Mouse (Mus musculus) hindbrain, postnatal 0 days (tissue): ENCODE results near the gene Cd209b. TPM values are rescaled to one million over a fixed set of nuclear protein-coding genes. Genes with fewer than 3 reads are reported as not detected.

Experiments used
- ATAC-seq: fragments of 200-750 bp; cut with Nextera tagmentation; 2 replicates; pipeline ENCODE4 v1.8.0; 2017; ENCODE audit warnings: mild to moderate bottlenecking, moderate TSS enrichment, moderate library complexity
- DNase-seq: peaks from one replicate; pipeline ENCODE4 v3.0.0-alpha.2; 2015; ENCODE audit warnings: low spot score
- H3K27ac ChIP-seq: fragments of 300-500 bp; sonication (generic); 2 replicates; pipeline ENCODE4 v1.5.1; 2014; ENCODE audit warnings: mild to moderate bottlenecking
- H3K27me3 ChIP-seq: fragments of 300-500 bp; sonication (generic); 2 replicates; pipeline ENCODE4 v1.6.1; 2014; ENCODE audit warnings: low read length, mixed read lengths; ENCODE audit not compliant: insufficient read depth
- H3K36me3 ChIP-seq: fragments of 300-500 bp; sonication (generic); 2 replicates; pipeline ENCODE4 v1.6.1; 2014; ENCODE audit warnings: low read length, mixed read lengths; ENCODE audit not compliant: insufficient read depth
- H3K4me1 ChIP-seq: fragments of 300-500 bp; sonication (generic); 2 replicates; pipeline ENCODE4 v1.6.1; 2014; ENCODE audit warnings: antibody characterized with exemption, low read length, mixed read lengths; ENCODE audit not compliant: insufficient read depth
- H3K4me2 ChIP-seq: fragments of 300-500 bp; sonication (generic); 2 replicates; pipeline ENCODE4 v1.6.1; 2014; ENCODE audit warnings: low read depth, mild to moderate bottlenecking, low read length, moderate library complexity, mixed read lengths
- H3K4me3 ChIP-seq: fragments of 300-500 bp; sonication (generic); 2 replicates; pipeline ENCODE4 v1.5.1; 2014; ENCODE audit warnings: low read length
- H3K9ac ChIP-seq: fragments of 300-500 bp; sonication (generic); replicated peaks from 2 replicates; pipeline ENCODE4 v1.6.1; 2014; ENCODE audit warnings: mild to moderate bottlenecking, low read length, moderate library complexity, mixed read lengths
- H3K9me3 ChIP-seq: fragments of 300-500 bp; sonication (generic); 2 replicates; pipeline ENCODE4 v1.6.1; 2016; ENCODE audit warnings: low read length, mixed read lengths
- CTCF ChIP-seq: IDR thresholded peaks from 2 replicates; pipeline ENCODE4 v1.5.1; 2016; ENCODE audit warnings: antibody characterized with exemption, control low read depth, low read depth
- WGBS: fragments of 180-500 bp; shearing (Covaris S2); extraction: QIAGEN DNeasy Blood & Tissue Kit; methylation state at CpG from one replicate; pipeline ENCODE4 v1.1.7; 2014; 5-methylcytosine and 5-hydroxymethylcytosine counted together
- polyA plus RNA-seq: library from polyadenylated mRNA; unstranded; fragments of >200 nt; fragmentation: Nextera tagmentation; extraction: Ambion mirVana; gene quantifications from 2 replicates; pipeline ENCODE4 v1.2.1, GENCODE M21; 2015
- total RNA-seq: library from RNA; depleted of rRNA; stranded (reverse); fragments of >200 nt; gene quantifications from 2 replicates; pipeline ENCODE4 v1.2.3, GENCODE M21; 2014; rRNA removed

The Cd209b gene
- total RNA-seq (not detected in 2 replicates), polyA plus RNA-seq (0.11 TPM in 1 of 2 replicates, not detected in the other)

GRCm38 (mm10) chr8:3926744-3927143 is at the start of gene Cd209b:
Gene Cd209b, minus strand, starts transcription at chr8:3926844.
- Histone ChIP-seq H3K36me3 (no peaks in the 10 kb centered on the region), H3K9ac (no peak within 1 kb of the TSS), H3K4me1 (no peaks in the 10 kb centered on the region), H3K4me2 (no peak within 1 kb of the TSS), H3K27ac (no peak within 1 kb of the TSS), H3K9me3 (peaks cover 8% of the 10 kb centered on the region; the same call in 1 of the 2 replicates), H3K4me3 (no peak within 1 kb of the TSS), H3K27me3 (no peaks in the 10 kb centered on the region)
- 88% methylated on average over 3 of the region's 3 CpGs for WGBS
- ATAC-seq (no peak), DNase-seq (no peak)
- TF ChIP-seq CTCF, result no peak

- TF ChIP-seq CTCF, result peak; percentile 39
- no peak overlapping the region for H3K27ac ChIP-seq
- H3K9me3 ChIP-seq, result no peaks in the 10 kb centered on the region; the same call in 1 of the 2 replicates
- H3K4me3 ChIP-seq, result no peak overlapping the region
- H3K9ac ChIP-seq, result no peak overlapping the region
- no peaks in the 10 kb centered on the region for H3K36me3 ChIP-seq
- H3K27me3 ChIP-seq, result no peaks in the 10 kb centered on the region
- no peak overlapping the region for H3K4me2 ChIP-seq
- ATAC-seq, result no peak
- 86% methylated on average over 1 of the region's 1 CpGs for WGBS
- H3K4me1 ChIP-seq, result no peaks in the 10 kb centered on the region
- peak; percentile 1 for DNase-seq
These were observed 29.4 kb upstream of the Cd209b start for GRCm38 (mm10) chr8:3956037-3956436.

GRCm38 (mm10) chr8:3954646-3955045 is 28.0 kb upstream of the Cd209b start, which contains the start of gene Cd209c:
Gene Cd209c, minus strand, starts transcription at chr8:3954746.
- H3K36me3 ChIP-seq, result no peaks in the 10 kb centered on the region
- no peak within 1 kb of the TSS for H3K27ac ChIP-seq
- no peak within 1 kb of the TSS for H3K4me2 ChIP-seq
- no peaks in the 10 kb centered on the region for H3K9me3 ChIP-seq
- no peak within 1 kb of the TSS for H3K9ac ChIP-seq
- ATAC-seq (no peak), DNase-seq (no peak)
- no peaks in the 10 kb centered on the region for H3K4me1 ChIP-seq
- 82% methylated on average over 1 of the region's 1 CpGs for WGBS
- H3K4me3 ChIP-seq, result no peak within 1 kb of the TSS
- no peak for TF ChIP-seq CTCF
- H3K27me3 ChIP-seq, result no peaks in the 10 kb centered on the region

GRCm38 (mm10) chr8:3940023-3940422 is 13.4 kb upstream of the Cd209b start:
- H3K9me3 ChIP-seq, result no peaks in the 10 kb centered on the region
- H3K4me3 ChIP-seq, result no peak overlapping the region
- DNase-seq (no peak), ATAC-seq (no peak)
- H3K9ac ChIP-seq, result no peak overlapping the region
- H3K36me3 ChIP-seq, result no peaks in the 10 kb centered on the region
- no peak for TF ChIP-seq CTCF
- 96% methylated on average over 3 of the region's 3 CpGs for WGBS
- H3K4me1 ChIP-seq, result no peaks in the 10 kb centered on the region
- no peak overlapping the region for H3K27ac ChIP-seq
- H3K27me3 ChIP-seq, result no peaks in the 10 kb centered on the region
- no peak overlapping the region for H3K4me2 ChIP-seq

- Histone ChIP-seq H3K4me3 (no peak within 1 kb of the TSS), H3K4me1 (no peaks in the 10 kb centered on the region), H3K36me3 (no peaks in the 10 kb centered on the region), H3K9me3 (peaks cover 4% of the 10 kb centered on the region), H3K4me2 (no peak within 1 kb of the TSS), H3K27ac (no peak within 1 kb of the TSS), H3K27me3 (no peaks in the 10 kb centered on the region), H3K9ac (no peak within 1 kb of the TSS)
- ATAC-seq (no peak), DNase-seq (no peak)
- 68% methylated on average over 4 of the region's 4 CpGs for WGBS
- no peak for TF ChIP-seq CTCF
These were observed 48.2 kb downstream of the Cd209b start, which contains the start of gene Cd209d for GRCm38 (mm10) chr8:3878455-3878854. Gene Cd209d, minus strand, starts transcription at chr8:3878555.

GRCm38 (mm10) chr8:3876121-3876520 is 50.5 kb downstream of the Cd209b start:
- 88% methylated on average over 2 of the region's 2 CpGs for WGBS
- no peak overlapping the region for H3K4me2 ChIP-seq
- no peak overlapping the region for H3K27ac ChIP-seq
- H3K27me3 ChIP-seq, result no peaks in the 10 kb centered on the region
- H3K4me1 ChIP-seq, result no peaks in the 10 kb centered on the region
- H3K9ac ChIP-seq, result no peak overlapping the region
- ATAC-seq (no peak), DNase-seq (no peak)
- no peak for TF ChIP-seq CTCF
- no peak overlapping the region for H3K4me3 ChIP-seq
- H3K9me3 ChIP-seq, result peaks cover 11% of the 10 kb centered on the region
- no peaks in the 10 kb centered on the region for H3K36me3 ChIP-seq

Other genes with a start within 250 kb of the Cd209b start
- gene Fcer2a, start 232.7 kb downstream of the Cd209b start, total RNA-seq, result not detected in 2 replicates
- gene Fcer2a, start 232.7 kb downstream of the Cd209b start, polyA plus RNA-seq, result 0.41 and 0.44 TPM in 2 replicates
- not detected in 2 replicates for gene Clec4g, start 206.2 kb downstream of the Cd209b start, total RNA-seq
- gene Clec4g, start 206.2 kb downstream of the Cd209b start, polyA plus RNA-seq, result not detected in 2 replicates
- gene Cd209a, start 177.9 kb downstream of the Cd209b start, total RNA-seq, result not detected in 2 replicates
- 0.29 TPM in 1 of 2 replicates, not detected in the other for gene Cd209a, start 177.9 kb downstream of the Cd209b start, polyA plus RNA-seq
- gene Cd209e, start 72.5 kb downstream of the Cd209b start, total RNA-seq, result not detected in 2 replicates
- not detected in 2 replicates for gene Cd209e, start 72.5 kb downstream of the Cd209b start, polyA plus RNA-seq
- not detected in 2 replicates for gene Cd209d, start 48.3 kb downstream of the Cd209b start, total RNA-seq
- gene Cd209d, start 48.3 kb downstream of the Cd209b start, polyA plus RNA-seq, result not detected in 2 replicates
- not detected in 2 replicates for gene Cd209c, start 27.9 kb upstream of the Cd209b start, total RNA-seq
- gene Cd209c, start 27.9 kb upstream of the Cd209b start, polyA plus RNA-seq, result 0.21 and 0.43 TPM in 2 replicates
- 0.40 TPM in 1 of 2 replicates, not detected in the other for gene Cd209f, start 179.0 kb upstream of the Cd209b start, total RNA-seq
- 0.35 and 1.3 TPM in 2 replicates for gene Cd209f, start 179.0 kb upstream of the Cd209b start, polyA plus RNA-seq
- not detected in 2 replicates for gene Cd209g, start 207.3 kb upstream of the Cd209b start, total RNA-seq
- 0.04 and 0.19 TPM in 2 replicates for gene Cd209g, start 207.3 kb upstream of the Cd209b start, polyA plus RNA-seq
- 221 and 229 TPM in 2 replicates for gene Evi5l, start 239.7 kb upstream of the Cd209b start, total RNA-seq
- gene Evi5l, start 239.7 kb upstream of the Cd209b start, polyA plus RNA-seq, result 92.0 and 98.3 TPM in 2 replicates